Mouse (Mus musculus) C2C12 (cell line): Measurements from ENCODE around the gene Gnai2.

Experiments used
- CEBPB ChIP-seq: IDR thresholded peaks from one replicate; pipeline ENCODE4 v1.6.1; 2011; ENCODE audit warnings: low read depth, mild to moderate bottlenecking, control low read depth, moderate library complexity
- CTCF ChIP-seq: IDR thresholded peaks from one replicate; pipeline ENCODE4 v1.5.1; 2011; ENCODE audit not compliant: control insufficient read depth, insufficient read depth, insufficient read length
- MAX ChIP-seq: IDR thresholded peaks from one replicate; pipeline ENCODE4 v1.6.1; 2011; ENCODE audit warnings: mild to moderate bottlenecking, control low read depth
- MYOG ChIP-seq: IDR thresholded peaks from one replicate; pipeline ENCODE4 v1.6.1; 2011; ENCODE audit not compliant: control insufficient read depth, insufficient read length; ENCODE audit errors: extremely low read depth
- USF1 ChIP-seq: IDR thresholded peaks from one replicate; pipeline ENCODE4 v1.6.1; 2011; ENCODE audit warnings: low read depth, mild to moderate bottlenecking, control low read depth, moderate library complexity

- no peak for TF ChIP-seq MAX
- no peak for TF ChIP-seq CTCF
- TF ChIP-seq USF1, result no peak
- TF ChIP-seq MYOG, result no peak
- no peak for TF ChIP-seq CEBPB
Measured at GRCm38 (mm10) chr9:107593101-107593976, 41.8 kb downstream of the Gnai2 start.
